Mouse (Mus musculus): ENCODE measurements around the gene Ccl6.

DNA sequence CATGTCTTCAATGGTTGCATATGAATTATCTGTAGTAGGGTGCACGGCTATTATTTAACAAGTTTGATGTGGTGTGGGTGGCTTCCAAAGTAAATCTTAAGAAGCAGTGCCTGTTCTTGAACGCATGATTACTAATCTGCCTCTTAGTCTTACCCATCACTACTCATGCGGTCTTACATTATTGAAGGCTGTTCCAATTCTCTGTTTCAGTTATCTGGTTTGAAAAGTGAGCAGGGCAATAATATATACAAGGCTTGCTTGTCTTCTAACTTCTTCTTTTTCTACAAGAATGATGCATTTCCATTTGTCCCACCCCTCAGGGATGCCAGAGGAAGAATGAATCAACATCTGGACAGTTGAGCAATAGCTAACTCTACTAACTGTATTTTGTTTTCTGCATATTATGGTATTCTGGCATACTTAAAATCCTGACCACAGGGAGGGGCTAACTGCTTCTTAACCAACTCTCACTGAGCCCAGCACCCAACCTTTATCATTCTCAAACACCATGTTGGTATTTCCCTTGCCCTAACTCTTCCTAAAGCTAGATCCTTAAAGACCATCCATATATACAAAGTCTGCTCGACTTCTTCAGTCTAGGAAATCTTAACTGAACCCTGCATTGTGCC, 15.8 kb downstream of the Ccl6 start:
- TF ChIP-seq CTCF (IDR thresholded peaks at IDR 0.05; ENCODE audit: low read depth) (no peak), EP300 (IDR thresholded peaks at IDR 0.05; ENCODE audit: low read depth) (no peak)

Measured in heart, postnatal 0 days (tissue).